Mouse (Mus musculus): ENCODE data around the gene Dhrs11.

The Dhrs11 gene

DNA sequence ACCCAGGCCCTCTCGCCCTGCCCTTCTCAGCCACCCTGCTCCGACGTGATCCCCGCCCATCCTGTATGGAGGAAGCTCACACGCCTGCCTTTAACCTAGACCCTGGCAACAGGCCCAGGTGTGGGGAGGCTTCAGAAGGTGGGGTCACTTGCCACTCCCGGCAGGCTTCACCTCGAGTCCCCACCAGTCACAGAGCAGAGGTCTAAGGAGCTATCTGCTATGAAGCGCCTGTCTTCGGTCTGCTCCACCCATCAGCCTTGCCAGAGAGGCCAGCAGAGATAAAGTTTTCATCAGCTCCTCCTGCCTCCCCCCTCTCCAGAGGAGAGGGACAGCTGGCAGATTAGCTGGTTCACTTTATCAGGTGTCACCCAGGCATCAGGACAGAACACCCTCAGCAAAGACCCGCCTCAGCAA lies 5.3 kb downstream of the Dhrs11 start:
- DNase-seq (ENCODE audit: low spot score) = no peak

DNA sequence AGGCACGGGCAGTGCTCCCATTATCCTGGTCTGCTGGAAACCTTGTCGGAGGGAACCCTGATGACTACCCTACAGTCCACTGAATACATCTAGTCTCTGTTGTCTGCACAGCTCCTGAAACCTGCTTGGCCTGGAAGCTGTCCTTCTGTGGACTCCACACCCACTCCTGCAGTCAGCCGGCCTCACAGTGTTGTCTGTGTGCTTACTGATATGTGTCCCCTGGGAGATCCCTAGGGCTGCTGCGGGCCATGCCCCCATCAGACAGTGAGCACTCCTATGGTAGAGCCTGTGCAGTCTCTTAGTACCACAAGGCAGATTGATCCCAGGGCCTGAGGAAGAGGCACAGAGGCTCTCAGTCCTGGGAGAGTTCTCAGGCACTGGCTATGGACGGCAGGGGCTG lies 6.3 kb downstream of the Dhrs11 start:
- DNase-seq (ENCODE audit: low spot score) = no peak

GRCm38 (mm10) chr11:84821131-84821770 lies 7.5 kb downstream of the Dhrs11 start:
- DNase-seq (ENCODE audit: low spot score) = no peak

GRCm38 (mm10) chr11:84818961-84819692 lies 9.7 kb downstream of the Dhrs11 start, which contains the start of gene Mrm1:
TSS of gene Mrm1 (minus strand) at chr11:84819515.
- DNase-seq (ENCODE audit: low spot score) = peak; percentile 86

GRCm38 (mm10) chr11:84818085-84818960 lies 10.5 kb downstream of the Dhrs11 start:
- DNase-seq (ENCODE audit: low spot score) = peak; percentile 48

GRCm38 (mm10) chr11:84817362-84817761 lies 11.4 kb downstream of the Dhrs11 start:
- no peak for DNase-seq (ENCODE audit: low spot score)

DNA sequence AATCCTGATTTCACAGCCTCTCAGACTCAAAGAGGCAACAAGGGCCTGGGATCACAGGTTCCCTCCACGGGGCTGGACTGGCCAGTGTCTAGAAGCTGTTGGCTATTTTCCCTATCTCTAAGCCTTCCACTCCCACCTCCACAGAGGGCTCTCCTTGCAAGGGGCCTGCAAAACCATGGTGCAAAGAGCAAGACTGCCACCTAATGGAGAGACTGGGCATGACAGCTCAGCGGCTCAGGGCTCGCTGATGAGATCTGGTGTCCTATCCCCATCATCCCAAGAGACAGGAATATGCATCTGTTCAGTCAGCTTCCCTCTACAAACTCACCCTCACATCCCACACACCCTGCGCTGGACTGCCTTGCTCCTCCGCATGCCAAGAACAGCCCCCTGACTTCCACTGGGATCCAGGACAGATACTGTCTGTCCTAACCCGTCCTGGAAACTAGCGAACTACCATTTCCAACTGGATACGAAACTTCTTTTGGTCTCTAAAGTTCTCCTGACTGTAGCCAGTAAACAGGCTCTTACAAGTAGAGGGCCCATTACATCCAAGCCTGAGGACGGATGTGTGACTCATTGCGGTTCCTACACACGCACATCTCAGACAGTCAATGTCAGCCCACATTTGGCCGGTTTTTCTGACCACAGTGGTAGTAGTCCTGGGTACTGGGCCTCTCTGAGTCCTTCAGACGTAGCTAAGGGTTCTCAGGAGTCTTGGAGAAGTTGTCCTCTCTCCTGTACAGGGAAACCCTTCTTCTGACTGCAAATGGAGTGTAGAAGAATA lies 14.9 kb downstream of the Dhrs11 start:
- DNase-seq (ENCODE audit: low spot score) = peak; percentile 71

- no peak for DNase-seq (ENCODE audit: low spot score)
Measured at GRCm38 (mm10) chr11:84804373-84804772, 24.4 kb downstream of the Dhrs11 start.

GRCm38 (mm10) chr11:84797627-84798353 lies 31.0 kb downstream of the Dhrs11 start:
- peak; percentile 74 for DNase-seq (ENCODE audit: low spot score)

GRCm38 (mm10) chr11:84797026-84797425 lies 31.8 kb downstream of the Dhrs11 start:
- DNase-seq (ENCODE audit: low spot score) = no peak

- DNase-seq (ENCODE audit: low spot score) = peak; percentile 61
Measured at GRCm38 (mm10) chr11:84794496-84795113, 34.2 kb downstream of the Dhrs11 start.

DNA sequence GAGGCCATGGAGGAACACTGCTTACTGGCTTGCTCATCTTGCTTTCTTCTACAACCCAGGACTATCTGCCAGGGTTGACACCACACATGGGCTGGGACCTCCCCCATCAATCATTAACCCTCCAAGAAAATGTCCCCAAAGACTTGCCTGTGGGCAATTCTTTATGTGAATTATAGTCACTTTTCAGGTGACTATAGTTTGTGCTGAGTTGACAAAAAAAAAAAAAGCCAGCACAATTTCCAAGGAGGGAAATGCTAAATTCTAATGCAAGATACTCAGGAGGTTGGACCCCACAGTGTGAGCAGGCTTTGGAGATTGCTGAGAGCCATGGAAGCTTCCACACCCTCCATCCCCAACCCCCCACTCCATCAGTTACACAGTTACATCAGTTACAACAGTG lies 35.2 kb downstream of the Dhrs11 start:
- DNase-seq (ENCODE audit: low spot score) = no peak

- no peak for DNase-seq (ENCODE audit: low spot score)
Measured at GRCm38 (mm10) chr11:84790383-84790782, 38.4 kb downstream of the Dhrs11 start.

DNA sequence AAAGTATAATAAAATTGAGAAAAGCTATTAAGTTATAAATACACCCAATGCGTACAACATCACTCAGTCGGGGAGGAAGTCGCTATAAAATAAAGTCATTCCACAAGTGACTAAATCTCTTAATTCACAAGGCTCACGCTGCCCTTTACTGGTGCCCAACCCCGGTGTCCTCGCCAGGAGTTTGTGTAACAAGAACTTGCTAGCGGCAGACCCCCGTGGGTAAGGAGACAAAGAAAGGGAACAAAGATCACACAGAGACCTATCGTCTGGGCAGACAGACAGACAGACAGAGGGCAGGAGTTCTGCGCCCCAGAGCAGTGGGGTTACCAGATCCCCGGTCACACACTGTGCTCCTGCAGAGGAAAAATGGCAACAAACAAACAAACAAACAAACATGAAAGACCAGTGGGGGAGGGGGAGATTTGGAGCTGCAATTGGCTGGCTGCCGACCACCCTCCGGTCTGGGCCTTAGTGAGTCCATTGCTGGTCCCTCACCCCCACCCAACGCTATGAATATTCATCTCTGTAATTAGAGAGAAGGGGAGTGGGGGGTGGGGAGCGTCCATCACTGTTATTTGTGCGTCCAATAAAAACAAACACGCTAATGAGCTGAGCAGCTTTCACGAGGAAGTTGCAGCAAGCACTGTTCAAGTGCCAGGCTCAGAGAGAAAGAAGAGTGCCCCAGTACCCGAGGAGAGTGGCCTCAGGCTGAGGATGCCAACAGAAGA lies 48.5 kb downstream of the Dhrs11 start:
- no peak for DNase-seq (ENCODE audit: low spot score)

DNA sequence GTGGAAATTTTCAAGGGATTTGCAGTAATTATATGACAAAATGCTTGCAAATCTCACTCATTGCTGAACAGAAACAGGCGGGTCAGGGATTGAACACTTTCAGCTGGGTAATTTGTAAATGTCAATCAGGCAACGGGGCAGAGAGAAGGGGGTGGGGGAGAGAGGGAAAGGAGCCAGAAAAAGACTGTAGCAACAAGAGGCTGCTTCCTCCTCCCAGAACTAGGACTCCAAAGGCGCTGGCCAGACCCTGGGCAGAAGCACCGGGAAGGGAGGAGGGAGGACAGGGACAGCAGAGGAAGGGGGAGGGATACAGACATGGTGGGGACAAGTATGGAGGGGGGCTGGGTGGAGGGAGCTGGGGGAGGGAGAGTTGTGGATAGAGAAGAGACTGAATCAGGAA lies 53.2 kb downstream of the Dhrs11 start:
- DNase-seq (ENCODE audit: low spot score) = no peak

GRCm38 (mm10) chr11:84774870-84775514 lies 53.8 kb downstream of the Dhrs11 start:
- DNase-seq (ENCODE audit: low spot score) = no peak
